Mouse (Mus musculus) forebrain, embryonic 11.5 days (tissue): Measurements from ENCODE around the gene Sgcg. TPM values are rescaled to one million over a fixed set of nuclear protein-coding genes. Genes with fewer than 3 reads are reported as not detected.
A peak's percentile ranks its signal among the peaks of the same experiment; 100 is the strongest.

Experiments used
- ATAC-seq: fragments of 200-750 bp; cut with Nextera tagmentation; replicated peaks from 2 replicates; pipeline ENCODE4 v1.8.0; 2017; ENCODE audit warnings: moderate TSS enrichment; ENCODE audit not compliant: low FRiP score
- DNase-seq: peaks from one replicate; pipeline ENCODE4 v3.0.0-alpha.2; 2017; ENCODE audit warnings: low spot score
- H3K27ac ChIP-seq: fragments of 300-500 bp; sonication (generic); 2 replicates; pipeline ENCODE4 v1.5.1; 2014; ENCODE audit warnings: low read depth, low read length
- H3K27me3 ChIP-seq: fragments of 300-500 bp; sonication (generic); 2 replicates; pipeline ENCODE4 v1.6.1; 2014; ENCODE audit warnings: mild to moderate bottlenecking, low read length, mixed read lengths; ENCODE audit not compliant: control insufficient read depth, insufficient read depth
- H3K36me3 ChIP-seq: fragments of 300-500 bp; sonication (generic); 2 replicates; pipeline ENCODE4 v1.6.1; 2014; ENCODE audit warnings: mild to moderate bottlenecking, low read length, moderate library complexity, mixed read lengths; ENCODE audit not compliant: control insufficient read depth, insufficient read depth
- H3K4me1 ChIP-seq: fragments of 300-500 bp; sonication (generic); replicated peaks from 2 replicates; pipeline ENCODE4 v1.6.1; 2014; ENCODE audit warnings: low read length, mixed read lengths; ENCODE audit not compliant: control insufficient read depth, insufficient read depth
- H3K4me2 ChIP-seq: fragments of 300-500 bp; sonication (generic); 2 replicates; pipeline ENCODE4 v1.6.1; 2014; ENCODE audit warnings: low read depth, mild to moderate bottlenecking, low read length, moderate library complexity, mixed read lengths; ENCODE audit not compliant: severe bottlenecking
- H3K4me3 ChIP-seq: fragments of 300-500 bp; sonication (generic); 2 replicates; pipeline ENCODE4 v1.5.1; 2014; ENCODE audit warnings: low read depth, low read length
- H3K9ac ChIP-seq: fragments of 300-500 bp; sonication (generic); 2 replicates; pipeline ENCODE4 v1.6.1; 2014; ENCODE audit warnings: low read length
- H3K9me3 ChIP-seq: fragments of 300-500 bp; sonication (generic); 2 replicates; pipeline ENCODE4 v1.6.1; 2016; ENCODE audit warnings: low read length, mixed read lengths; ENCODE audit not compliant: control insufficient read depth
- WGBS: fragments of 180-500 bp; shearing (Covaris S2); extraction: QIAGEN DNeasy Blood & Tissue Kit; methylation state at CpG from one replicate; pipeline ENCODE4 v1.1.7; 2014; 5-methylcytosine and 5-hydroxymethylcytosine counted together
- polyA plus RNA-seq: library from polyadenylated mRNA; unstranded; fragments of >200 nt; fragmentation: Nextera tagmentation; extraction: Ambion mirVana; gene quantifications from 2 replicates; pipeline ENCODE4 v1.2.1, GENCODE M21; 2014

Gene Sgcg
- polyA plus RNA-seq = 0.13 TPM in 1 of 2 replicates, not detected in the other

GRCm38 (mm10) chr14:61258352-61258751 lies at the start of gene Sgcg:
Gene Sgcg, minus strand, starts transcription at chr14:61258490.
- DNase-seq = no peak
- no peak within 1 kb of the TSS for H3K27ac ChIP-seq

GRCm38 (mm10) chr14:61303969-61304609 lies 45.8 kb upstream of the Sgcg start:
- Histone ChIP-seq H3K36me3 (no peaks in the 10 kb centered on the region), H3K9ac (no peak overlapping the region), H3K4me1 (no peaks in the 10 kb centered on the region), H3K27ac (no peak overlapping the region), H3K4me2 (no peak overlapping the region), H3K27me3 (no peaks in the 10 kb centered on the region), H3K9me3 (no peaks in the 10 kb centered on the region), H3K4me3 (no peak overlapping the region)
- WGBS = 76% methylated on average over 4 of the region's 4 CpGs
- ATAC-seq (no peak), DNase-seq (no peak)

More at GRCm38 (mm10) chr14:61258352-61258751, at the start of gene Sgcg:
- H3K4me3 ChIP-seq = no peak within 1 kb of the TSS
- no peaks in the 10 kb centered on the region for H3K36me3 ChIP-seq
- no peaks in the 10 kb centered on the region for H3K27me3 ChIP-seq
- 71% methylated on average over 11 of the region's 11 CpGs for WGBS
- H3K4me1 ChIP-seq = no peaks in the 10 kb centered on the region
- no peak within 1 kb of the TSS for H3K9ac ChIP-seq
- no peaks in the 10 kb centered on the region for H3K9me3 ChIP-seq
- H3K4me2 ChIP-seq = no peak within 1 kb of the TSS
- no peak for ATAC-seq

- ATAC-seq = no peak
- H3K4me2 ChIP-seq = no peak overlapping the region
- no peak for DNase-seq
- H3K36me3 ChIP-seq = no peaks in the 10 kb centered on the region
- H3K9me3 ChIP-seq = no peaks in the 10 kb centered on the region
- whole genome bisulfite sequencing = 79% methylated on average over 2 of the region's 2 CpGs
- H3K4me3 ChIP-seq = no peak overlapping the region
- no peak overlapping the region for H3K27ac ChIP-seq
- H3K4me1 ChIP-seq = no peaks in the 10 kb centered on the region
- H3K9ac ChIP-seq = no peak overlapping the region
- no peaks in the 10 kb centered on the region for H3K27me3 ChIP-seq
Measured at GRCm38 (mm10) chr14:61302428-61302827, 44.1 kb upstream of the Sgcg start.

- Histone ChIP-seq H3K9me3 (no peaks in the 10 kb centered on the region), H3K4me2 (no peak overlapping the region), H3K36me3 (no peaks in the 10 kb centered on the region), H3K4me3 (no peak overlapping the region), H3K27me3 (no peaks in the 10 kb centered on the region), H3K27ac (no peak overlapping the region), H3K9ac (no peak overlapping the region), H3K4me1 (no peaks in the 10 kb centered on the region)
- 75% methylated on average over 2 of the region's 2 CpGs for WGBS
- DNase-seq (no peak), ATAC-seq (no peak)
Measured at GRCm38 (mm10) chr14:61301323-61301722, 43.0 kb upstream of the Sgcg start.

- WGBS = 89% methylated on average over 6 of the region's 6 CpGs
Measured at GRCm38 (mm10) chr14:61299810-61300209, 41.5 kb upstream of the Sgcg start.

GRCm38 (mm10) chr14:61294738-61295079 lies 36.4 kb upstream of the Sgcg start:
- ATAC-seq (no peak), DNase-seq (peak; percentile 76)
- H3K36me3 ChIP-seq = no peaks in the 10 kb centered on the region
- no peak overlapping the region for H3K4me3 ChIP-seq
- no peaks in the 10 kb centered on the region for H3K27me3 ChIP-seq
- WGBS = 17% methylated on average over 6 of the region's 6 CpGs
- no peak overlapping the region for H3K9ac ChIP-seq
- no peaks in the 10 kb centered on the region for H3K9me3 ChIP-seq
- no peak overlapping the region for H3K4me2 ChIP-seq
- H3K27ac ChIP-seq = no peak overlapping the region
- H3K4me1 ChIP-seq = no peaks in the 10 kb centered on the region

More at GRCm38 (mm10) chr14:61299810-61300209, 41.5 kb upstream of the Sgcg start:
- H3K27ac ChIP-seq = no peak overlapping the region
- no peak overlapping the region for H3K4me3 ChIP-seq
- H3K36me3 ChIP-seq = no peaks in the 10 kb centered on the region
- no peak for ATAC-seq
- no peak overlapping the region for H3K9ac ChIP-seq
- no peaks in the 10 kb centered on the region for H3K27me3 ChIP-seq
- H3K4me2 ChIP-seq = no peak overlapping the region
- H3K9me3 ChIP-seq = no peaks in the 10 kb centered on the region
- no peaks in the 10 kb centered on the region for H3K4me1 ChIP-seq
- no peak for DNase-seq

- Histone ChIP-seq H3K9ac (no peak overlapping the region), H3K4me3 (no peak overlapping the region), H3K27ac (no peak overlapping the region), H3K4me2 (no peak overlapping the region), H3K4me1 (no peaks in the 10 kb centered on the region), H3K9me3 (no peaks in the 10 kb centered on the region), H3K27me3 (no peaks in the 10 kb centered on the region), H3K36me3 (no peaks in the 10 kb centered on the region)
- ATAC-seq (no peak), DNase-seq (peak; percentile 63)
- WGBS = 49% methylated on average over 16 of the region's 16 CpGs
Measured at GRCm38 (mm10) chr14:61293884-61294737, 35.8 kb upstream of the Sgcg start.

GRCm38 (mm10) chr14:61290664-61291063 lies 32.4 kb upstream of the Sgcg start:
- Histone ChIP-seq H3K9ac (no peak overlapping the region), H3K4me1 (no peaks in the 10 kb centered on the region), H3K9me3 (no peaks in the 10 kb centered on the region), H3K27ac (no peak overlapping the region), H3K27me3 (no peaks in the 10 kb centered on the region), H3K4me3 (no peak overlapping the region), H3K36me3 (no peaks in the 10 kb centered on the region), H3K4me2 (no peak overlapping the region)
- DNase-seq (no peak), ATAC-seq (no peak)
- WGBS = 92% methylated on average over 3 of the region's 3 CpGs
